Mouse (Mus musculus): ENCODE measurements around the gene Ercc6.

The Ercc6 gene

GRCm38 (mm10) chr14:32587013-32587784 is 73.9 kb downstream of the Ercc6 start:
- DNase-seq, result peak; percentile 54

DNA sequence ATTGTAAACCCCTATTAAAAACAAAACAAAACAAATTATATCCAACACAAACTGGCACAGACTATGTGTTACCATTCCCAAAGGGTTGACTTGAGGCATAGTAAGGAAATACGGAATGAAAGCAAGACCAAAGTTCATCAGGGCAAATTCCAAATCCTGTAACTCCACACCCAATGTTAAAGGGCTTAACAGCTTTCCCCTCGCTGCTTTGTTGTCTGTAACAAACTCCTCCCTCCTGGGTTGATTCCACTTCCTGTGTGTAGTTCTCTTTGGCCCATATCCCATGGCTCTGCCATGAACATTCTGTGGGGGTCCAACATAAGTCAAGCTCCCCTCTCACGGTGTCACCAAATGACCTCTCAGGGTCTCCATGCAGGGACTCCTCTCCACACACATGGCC is 77.1 kb downstream of the Ercc6 start:
- DNase-seq, result no peak

- no peak for DNase-seq
Observed at GRCm38 (mm10) chr14:32597232-32598231, 84.2 kb downstream of the Ercc6 start.

DNA sequence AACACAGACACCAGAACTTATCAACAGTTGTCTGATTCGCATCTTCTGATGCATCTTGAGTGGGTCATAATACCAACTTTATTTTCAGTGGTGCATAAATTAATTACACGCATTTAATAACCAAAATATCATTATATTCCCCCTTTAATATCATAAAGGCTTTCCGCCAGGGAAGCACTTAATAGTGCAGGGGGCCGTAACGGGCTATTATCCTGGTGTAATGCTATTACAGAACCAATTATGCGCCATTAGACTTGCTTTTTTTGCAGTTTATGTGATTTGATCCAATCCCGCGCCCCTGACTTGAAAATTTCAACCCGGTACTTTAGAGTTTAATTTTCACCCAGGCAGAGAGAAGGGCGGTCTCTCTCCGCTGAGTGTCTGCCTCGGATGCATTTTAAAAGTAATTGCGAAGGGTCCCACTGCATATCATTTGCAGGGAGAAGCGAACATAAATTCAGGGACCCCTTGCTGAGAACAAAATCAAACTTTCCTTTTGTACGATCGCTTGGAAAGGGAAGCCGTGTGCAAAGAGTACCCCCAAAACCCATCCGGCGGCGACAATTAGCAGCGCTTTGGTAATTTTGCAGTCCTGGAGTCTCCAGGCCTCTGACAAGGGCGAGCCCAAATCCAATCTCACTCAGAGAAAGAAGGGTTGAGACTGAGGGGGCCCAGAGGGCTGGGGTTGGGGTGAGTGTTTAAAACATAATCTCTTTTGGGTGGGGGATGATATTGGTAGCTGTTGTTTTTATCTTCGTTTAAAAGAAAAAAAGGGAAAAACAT is 85.3 kb downstream of the Ercc6 start:
- no peak for DNase-seq

- DNase-seq, result no peak
Observed at GRCm38 (mm10) chr14:32599290-32600041, 86.1 kb downstream of the Ercc6 start, which contains the start of gene Prrxl1. TSS of gene Prrxl1 (plus strand) at chr14:32599407.

GRCm38 (mm10) chr14:32600110-32600509 is 86.8 kb downstream of the Ercc6 start:
- no peak for DNase-seq

DNA sequence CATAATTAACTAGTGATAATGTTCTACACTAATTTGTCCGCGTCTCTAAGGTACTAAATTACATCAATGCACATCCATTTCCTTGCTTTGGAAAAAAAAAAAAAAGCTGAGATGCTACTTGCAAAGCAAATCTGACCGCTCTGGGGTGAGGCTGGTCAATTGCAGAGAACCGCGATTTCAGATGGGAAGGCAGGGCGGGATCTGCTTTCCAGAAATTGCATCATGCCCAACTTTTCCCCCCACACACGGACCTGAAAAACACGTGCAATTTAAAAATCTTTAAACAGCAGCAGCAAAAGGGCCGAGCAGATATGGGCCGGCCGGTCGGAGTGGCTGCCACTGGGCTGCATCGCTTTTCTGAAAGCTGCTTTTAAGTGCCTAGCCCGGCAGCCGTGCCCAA is 92.2 kb downstream of the Ercc6 start:
- no peak for DNase-seq

DNA sequence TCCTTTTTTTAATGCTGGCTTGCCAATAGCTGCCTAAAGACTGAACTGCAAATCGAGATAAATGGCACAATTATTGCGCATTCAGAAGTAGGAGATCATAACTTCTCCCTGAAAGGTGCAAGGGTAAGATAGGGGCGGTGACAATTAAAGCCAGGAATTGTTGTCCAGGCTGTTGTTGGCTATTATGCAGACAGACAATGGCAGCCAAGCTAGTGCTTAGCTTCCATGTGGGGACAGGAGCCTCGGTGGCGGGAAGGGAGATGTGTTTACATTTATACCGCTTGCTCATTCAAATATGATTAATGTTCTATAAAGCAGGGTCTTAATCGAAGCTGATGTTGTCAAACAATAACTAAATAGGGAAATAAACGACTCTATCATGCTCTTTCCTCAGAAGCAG is 93.0 kb downstream of the Ercc6 start:
- no peak for DNase-seq

DNA sequence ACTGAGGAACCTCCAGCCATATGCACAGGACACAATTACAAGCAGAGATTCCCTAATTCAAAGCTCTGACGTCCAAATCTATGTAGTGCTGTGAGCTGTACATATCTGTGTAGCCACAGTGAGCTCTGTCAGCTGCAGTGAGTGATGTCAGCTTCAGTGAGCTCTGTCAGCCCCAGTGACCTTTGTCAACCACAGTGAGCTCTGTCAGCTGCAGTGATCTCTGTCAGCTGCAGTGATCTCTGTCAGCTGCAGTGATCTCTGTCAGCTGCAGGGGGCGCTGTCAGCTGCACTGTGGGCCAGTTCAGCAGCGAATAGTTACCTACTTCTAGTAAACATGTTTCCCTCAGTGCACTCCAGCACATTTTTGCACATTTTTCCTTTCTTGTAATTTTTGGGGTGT is 96.1 kb downstream of the Ercc6 start:
- peak; percentile 20 for DNase-seq

- DNase-seq, result no peak
Observed at GRCm38 (mm10) chr14:32617253-32617652, 103.9 kb downstream of the Ercc6 start.

GRCm38 (mm10) chr14:32624245-32624644 is 110.9 kb downstream of the Ercc6 start:
- no peak for DNase-seq

DNA sequence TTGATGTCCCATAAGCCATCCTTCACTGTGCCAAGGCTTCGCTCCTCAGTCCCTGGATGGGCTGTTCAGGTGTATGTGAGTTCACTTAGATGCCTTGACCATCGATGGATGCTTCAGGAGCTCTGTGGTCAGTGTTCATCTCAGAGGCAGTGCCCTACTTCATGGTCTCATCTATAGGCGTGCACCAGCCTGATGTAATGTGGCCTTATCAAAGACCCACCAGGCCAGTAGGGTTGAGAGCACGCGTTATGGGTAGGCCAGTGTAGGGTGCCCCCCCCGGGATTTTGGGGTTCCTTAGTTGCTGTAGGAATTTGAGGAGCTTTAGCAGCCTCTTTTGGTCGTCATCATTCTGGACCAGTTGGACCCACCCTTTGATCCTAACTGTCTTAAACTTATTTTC is 111.5 kb downstream of the Ercc6 start:
- no peak for DNase-seq

GRCm38 (mm10) chr14:32627271-32627670 is 114.0 kb downstream of the Ercc6 start:
- DNase-seq, result no peak

DNA sequence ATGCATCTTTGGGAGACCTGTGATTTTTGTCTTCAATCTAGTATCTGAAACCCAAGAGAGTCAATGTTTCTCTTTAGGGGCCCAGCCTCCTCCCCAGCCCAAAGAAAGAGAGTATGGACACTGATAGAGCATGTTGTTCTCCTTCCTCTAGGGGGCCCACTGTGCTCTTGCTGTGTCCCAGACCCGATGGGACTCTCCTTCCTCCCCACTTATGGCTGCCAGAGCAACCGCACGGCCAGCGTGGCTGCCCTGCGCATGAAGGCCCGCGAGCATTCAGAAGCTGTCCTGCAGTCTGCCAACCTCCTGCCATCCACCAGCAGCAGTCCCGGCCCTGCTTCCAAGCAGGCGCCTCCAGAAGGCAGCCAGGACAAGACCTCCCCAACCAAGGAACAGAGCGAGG is 115.3 kb downstream of the Ercc6 start:
- no peak for DNase-seq
